Mouse (Mus musculus) heart, adult 8-10 months (tissue): Measurements from ENCODE around the gene Clptm1. TPM values are rescaled to one million over a fixed set of nuclear protein-coding genes. Genes with fewer than 3 reads are reported as not detected.
"Not testable (repeated sequence)": the region's sequence is repeated elsewhere in the genome, so short reads cannot be mapped to it uniquely, and the experiment has no call there.

Experiments used
- DNase-seq: peaks from one replicate; pipeline ENCODE4 v3.0.0; 2022; ENCODE audit warnings: low spot score
- total RNA-seq, 4 experiments: library from RNA; stranded (reverse); gene quantifications; 2 replicates each; pipeline ENCODE4 v1.2.4; 2022

Clptm1 gene
- total RNA-seq, 4 experiments from 2014 or later, result 69.3 to 77.8 (median 72.6) TPM

- no peak for DNase-seq
These were observed 27.3 kb upstream of the Clptm1 start, which contains the start of gene Apoc1 for GRCm38 (mm10) chr7:19691873-19692865. Apoc1 (minus strand) TSS chr7:19692660.

GRCm38 (mm10) chr7:19691434-19691833, 26.6 kb upstream of the Clptm1 start:
- no peak for DNase-seq

GRCm38 (mm10) chr7:19690845-19691244, 26.0 kb upstream of the Clptm1 start:
- no peak for DNase-seq

GRCm38 (mm10) chr7:19688611-19689010, 23.8 kb upstream of the Clptm1 start:
- no peak for DNase-seq

- DNase-seq, result no peak
These were observed 23.3 kb upstream of the Clptm1 start for GRCm38 (mm10) chr7:19688101-19688500.

- not testable (repeated sequence) for DNase-seq
These were observed 22.2 kb upstream of the Clptm1 start for GRCm38 (mm10) chr7:19686927-19687583.

GRCm38 (mm10) chr7:19686521-19686920, 21.7 kb upstream of the Clptm1 start:
- no peak for DNase-seq

GRCm38 (mm10) chr7:19685374-19685773, 20.5 kb upstream of the Clptm1 start:
- DNase-seq, result no peak

- DNase-seq, result no peak
These were observed 19.0 kb upstream of the Clptm1 start for GRCm38 (mm10) chr7:19683771-19684201.

- DNase-seq, result no peak
These were observed 18.1 kb upstream of the Clptm1 start for GRCm38 (mm10) chr7:19682979-19683378.

GRCm38 (mm10) chr7:19681202-19681694, 16.4 kb upstream of the Clptm1 start, which contains the start of the genes Gm44805 and Apoc4:
Gm44805 (minus strand) TSS chr7:19681423.
Apoc4 (minus strand) TSS chr7:19681479.
- no peak for DNase-seq

GRCm38 (mm10) chr7:19680702-19681101, 15.9 kb upstream of the Clptm1 start:
- DNase-seq, result no peak

GRCm38 (mm10) chr7:19678901-19679300, 14.1 kb upstream of the Clptm1 start:
- DNase-seq, result no peak

GRCm38 (mm10) chr7:19677872-19678271, 13.0 kb upstream of the Clptm1 start, which contains the start of gene Apoc2:
Apoc2 (minus strand) TSS chr7:19677941.
- DNase-seq, result no peak

- DNase-seq, result no peak
These were observed 11.8 kb upstream of the Clptm1 start for GRCm38 (mm10) chr7:19676662-19677061.

- DNase-seq, result no peak
These were observed 11.0 kb upstream of the Clptm1 start for GRCm38 (mm10) chr7:19675824-19676223.

- DNase-seq, result no peak
These were observed 8.4 kb upstream of the Clptm1 start for GRCm38 (mm10) chr7:19673083-19673699.

GRCm38 (mm10) chr7:19671511-19671910, 6.7 kb upstream of the Clptm1 start:
- no peak for DNase-seq

- DNase-seq, result peak; percentile 92
These were observed 4.3 kb upstream of the Clptm1 start for GRCm38 (mm10) chr7:19668947-19669721.

GRCm38 (mm10) chr7:19667434-19667833, 2.6 kb upstream of the Clptm1 start:
- no peak for DNase-seq

GRCm38 (mm10) chr7:19666750-19667149, 1.9 kb upstream of the Clptm1 start:
- DNase-seq, result no peak
